Mouse (Mus musculus) hindbrain, embryonic 16.5 days (tissue): ENCODE data around the gene Sec23b. TPM values are rescaled to one million over a fixed set of nuclear protein-coding genes. Genes with fewer than 3 reads are reported as not detected.

Experiments used
- ATAC-seq: fragments of 200-750 bp; cut with Nextera tagmentation; 2 replicates; pipeline ENCODE4 v1.8.0; 2017; ENCODE audit warnings: moderate TSS enrichment, moderate library complexity
- H3K27ac ChIP-seq: fragments of 300-500 bp; sonication (generic); 2 replicates; pipeline ENCODE4 v1.5.1; 2014; ENCODE audit warnings: low read depth, mild to moderate bottlenecking, control low read depth, low read length, moderate library complexity
- H3K27me3 ChIP-seq: fragments of 300-500 bp; sonication (generic); replicated peaks from 2 replicates; pipeline ENCODE4 v1.6.1; 2014; ENCODE audit warnings: low read length; ENCODE audit not compliant: control insufficient read depth, insufficient read depth
- H3K36me3 ChIP-seq: fragments of 300-500 bp; sonication (generic); 2 replicates; pipeline ENCODE4 v1.6.1; 2014; ENCODE audit warnings: mild to moderate bottlenecking, low read length, moderate library complexity, mixed read lengths; ENCODE audit not compliant: control insufficient read depth, insufficient read depth
- H3K4me1 ChIP-seq: fragments of 300-500 bp; sonication (generic); 2 replicates; pipeline ENCODE4 v1.6.1; 2014; ENCODE audit warnings: low read depth, low read length; ENCODE audit not compliant: control insufficient read depth, insufficient read depth
- H3K4me2 ChIP-seq: fragments of 300-500 bp; sonication (generic); 2 replicates; pipeline ENCODE4 v1.6.1; 2014; ENCODE audit warnings: mild to moderate bottlenecking, low read length, control low read depth, moderate library complexity
- H3K4me3 ChIP-seq: fragments of 300-500 bp; sonication (generic); 2 replicates; pipeline ENCODE4 v1.5.1; 2014; ENCODE audit warnings: mild to moderate bottlenecking, low read length, control low read depth, moderate library complexity
- H3K9ac ChIP-seq: fragments of 300-500 bp; sonication (generic); 2 replicates; pipeline ENCODE4 v1.6.1; 2014; ENCODE audit warnings: low read depth, mild to moderate bottlenecking, control low read depth, low read length, moderate library complexity
- H3K9me3 ChIP-seq: fragments of 300-500 bp; sonication (generic); 2 replicates; pipeline ENCODE4 v1.6.1; 2014; ENCODE audit warnings: mild to moderate bottlenecking, low read length, moderate library complexity; ENCODE audit not compliant: control insufficient read depth
- WGBS: fragments of 180-500 bp; shearing (Covaris S2); extraction: QIAGEN DNeasy Blood & Tissue Kit; methylation state at CpG from one replicate; pipeline ENCODE4 v1.1.7; 2014; 5-methylcytosine and 5-hydroxymethylcytosine counted together
- polyA plus RNA-seq: library from polyadenylated mRNA; unstranded; fragments of >200 nt; fragmentation: Nextera tagmentation; extraction: Ambion mirVana; gene quantifications from 2 replicates; pipeline ENCODE4 v1.2.1, GENCODE M21; 2015

The Sec23b gene
- 67.1 and 70.9 TPM in 2 replicates for polyA plus RNA-seq

- peak; percentile 99 for ATAC-seq
- H3K27ac ChIP-seq, result peak within 1 kb of the TSS; percentile 71
- under 1% methylated on average over 44 of the region's 44 CpGs for WGBS
- peak within 1 kb of the TSS; percentile 70 for H3K4me2 ChIP-seq
- peak within 1 kb of the TSS; percentile 81 for H3K9ac ChIP-seq
- peaks cover 12% of the 10 kb centered on the region for H3K4me1 ChIP-seq
- H3K9me3 ChIP-seq, result no peaks in the 10 kb centered on the region
- H3K27me3 ChIP-seq, result no peaks in the 10 kb centered on the region
- peak within 1 kb of the TSS; percentile 93 for H3K4me3 ChIP-seq
- no peaks in the 10 kb centered on the region; the same call in 1 of the 2 replicates for H3K36me3 ChIP-seq
These were observed at the start of gene Sec23b for GRCm38 (mm10) chr2:144555820-144556552. TSS of gene Sec23b (plus strand) at chr2:144556229.

DNA sequence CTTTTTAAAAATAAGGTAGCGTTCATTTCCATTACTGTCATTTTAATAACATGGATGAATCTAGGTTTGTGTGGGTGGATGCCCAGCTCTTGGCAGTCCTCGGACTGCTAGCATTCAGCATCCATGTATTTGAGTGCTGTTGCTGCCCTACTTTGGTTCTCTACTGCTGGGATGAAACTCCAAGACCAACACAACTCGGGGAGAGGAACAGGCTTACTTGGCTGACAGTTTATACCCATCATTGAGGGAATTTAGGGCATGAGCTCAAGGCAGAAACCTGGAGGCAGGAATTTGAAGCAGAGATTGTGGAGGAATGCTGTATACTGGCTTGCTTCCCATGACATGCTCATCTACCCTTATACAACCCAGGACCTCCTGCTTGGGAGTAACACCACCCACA lies 41.4 kb upstream of the Sec23b start:
- 86% methylated on average over 3 of the region's 3 CpGs for WGBS
- no peak overlapping the region for H3K27ac ChIP-seq
- peaks cover 13% of the 10 kb centered on the region for H3K36me3 ChIP-seq
- H3K27me3 ChIP-seq, result no peaks in the 10 kb centered on the region
- no peak overlapping the region for H3K4me2 ChIP-seq
- no peak overlapping the region for H3K4me3 ChIP-seq
- no peak overlapping the region for H3K9ac ChIP-seq
- no peaks in the 10 kb centered on the region for H3K9me3 ChIP-seq
- no peak for ATAC-seq
- no peaks in the 10 kb centered on the region for H3K4me1 ChIP-seq

GRCm38 (mm10) chr2:144519772-144520171 lies 36.3 kb upstream of the Sec23b start:
- ATAC-seq, result no peak
- 78% methylated on average over 3 of the region's 3 CpGs for WGBS
- H3K36me3 ChIP-seq, result peaks cover 14% of the 10 kb centered on the region; the same call in 1 of the 2 replicates

DNA sequence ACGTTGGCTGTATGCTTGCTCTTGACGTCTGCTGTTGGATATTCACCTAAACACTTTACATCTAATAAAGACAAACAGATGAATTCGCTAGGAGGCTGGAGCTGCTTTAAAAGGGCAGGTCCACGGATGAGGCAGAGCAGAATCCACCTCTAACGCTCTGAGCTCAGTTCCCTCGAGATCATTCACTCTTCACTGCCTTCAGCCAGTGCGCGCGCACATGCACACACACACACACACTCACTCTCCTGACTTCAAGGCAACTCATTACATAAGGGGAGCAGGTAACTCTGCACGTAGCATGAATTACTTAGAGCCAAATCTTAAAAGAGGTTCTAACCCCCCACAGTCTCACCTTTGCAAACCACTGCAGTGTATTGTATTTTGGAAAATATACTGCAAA lies 30.2 kb upstream of the Sec23b start:
- peak overlapping the region; percentile 98 for H3K4me3 ChIP-seq
- H3K4me2 ChIP-seq, result peak overlapping the region; percentile 86
- peak overlapping the region; percentile 53 for H3K9ac ChIP-seq
- ATAC-seq, result no peak
- H3K36me3 ChIP-seq, result peaks cover 6% of the 10 kb centered on the region; the same call in 1 of the 2 replicates
- H3K27me3 ChIP-seq, result no peaks in the 10 kb centered on the region
- H3K9me3 ChIP-seq, result no peaks in the 10 kb centered on the region
- WGBS, result 47% methylated on average over 10 of the region's 10 CpGs
- H3K27ac ChIP-seq, result no peak overlapping the region
- H3K4me1 ChIP-seq, result peaks cover 23% of the 10 kb centered on the region

More at GRCm38 (mm10) chr2:144519772-144520171, 36.3 kb upstream of the Sec23b start:
- Histone ChIP-seq H3K4me3 (no peak overlapping the region), H3K4me2 (no peak overlapping the region), H3K27ac (no peak overlapping the region), H3K9ac (no peak overlapping the region), H3K27me3 (no peaks in the 10 kb centered on the region), H3K9me3 (no peaks in the 10 kb centered on the region), H3K4me1 (no peaks in the 10 kb centered on the region)

- Histone ChIP-seq H3K4me2 (peak within 1 kb of the TSS; percentile 86), H3K27ac (peak within 1 kb of the TSS; percentile 98), H3K4me3 (peak within 1 kb of the TSS; percentile 98), H3K36me3 (peaks cover 6% of the 10 kb centered on the region), H3K9ac (peak within 1 kb of the TSS; percentile 87), H3K9me3 (no peaks in the 10 kb centered on the region), H3K4me1 (peaks cover 23% of the 10 kb centered on the region), H3K27me3 (no peaks in the 10 kb centered on the region)
- 1% methylated on average over 56 of the region's 56 CpGs for WGBS
- ATAC-seq, result peak; percentile 98
These were observed 28.8 kb upstream of the Sec23b start, which contains the start of the genes Dzank1 and Polr3f for GRCm38 (mm10) chr2:144526981-144527820. TSS of gene Dzank1 (minus strand) at chr2:144527414. TSS of gene Polr3f (plus strand) at chr2:144527718.

GRCm38 (mm10) chr2:144527821-144528174 lies 28.2 kb upstream of the Sec23b start:
- Histone ChIP-seq H3K36me3 (peaks cover 9% of the 10 kb centered on the region), H3K27ac (peak overlapping the region; percentile 98), H3K4me1 (peaks cover 23% of the 10 kb centered on the region), H3K4me2 (peak overlapping the region; percentile 86), H3K4me3 (peak overlapping the region; percentile 98), H3K27me3 (no peaks in the 10 kb centered on the region), H3K9ac (peak overlapping the region; percentile 87), H3K9me3 (no peaks in the 10 kb centered on the region)
- under 1% methylated on average over 25 of the region's 25 CpGs for WGBS
- ATAC-seq, result peak; percentile 63

DNA sequence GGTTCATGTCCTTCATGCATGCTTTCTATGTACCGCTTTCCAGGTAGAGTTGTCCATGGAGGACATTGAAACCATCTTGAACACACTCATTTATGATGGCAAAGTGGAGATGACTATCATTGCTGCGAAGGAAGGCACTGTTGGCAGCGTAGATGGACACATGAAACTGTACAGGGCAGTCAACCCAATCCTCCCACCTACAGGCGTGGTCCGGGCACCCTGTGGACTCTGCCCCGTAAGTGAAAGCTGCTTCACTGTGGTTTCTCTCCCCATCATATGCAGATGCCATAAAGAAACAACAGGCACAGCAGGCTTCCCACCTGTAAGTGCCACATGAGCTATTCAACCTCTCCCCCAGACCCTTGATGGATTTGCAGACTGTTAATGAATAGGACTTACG lies 18.9 kb upstream of the Sec23b start:
- Histone ChIP-seq H3K27me3 (no peaks in the 10 kb centered on the region), H3K9ac (no peak overlapping the region), H3K4me1 (no peaks in the 10 kb centered on the region), H3K9me3 (no peaks in the 10 kb centered on the region; the same call in 1 of the 2 replicates), H3K36me3 (peaks cover 62% of the 10 kb centered on the region), H3K27ac (no peak overlapping the region), H3K4me3 (no peak overlapping the region), H3K4me2 (no peak overlapping the region)
- ATAC-seq, result no peak
- 94% methylated on average over 7 of the region's 7 CpGs for WGBS

GRCm38 (mm10) chr2:144541246-144541645 lies 14.8 kb upstream of the Sec23b start:
- no peaks in the 10 kb centered on the region for H3K4me1 ChIP-seq
- no peaks in the 10 kb centered on the region for H3K27me3 ChIP-seq
- WGBS, result 91% methylated on average over 4 of the region's 4 CpGs
- no peak overlapping the region for H3K27ac ChIP-seq
- H3K9me3 ChIP-seq, result no peaks in the 10 kb centered on the region
- no peak overlapping the region for H3K4me2 ChIP-seq
- H3K9ac ChIP-seq, result no peak overlapping the region
- no peak for ATAC-seq
- peaks cover 47% of the 10 kb centered on the region for H3K36me3 ChIP-seq
- no peak overlapping the region for H3K4me3 ChIP-seq

DNA sequence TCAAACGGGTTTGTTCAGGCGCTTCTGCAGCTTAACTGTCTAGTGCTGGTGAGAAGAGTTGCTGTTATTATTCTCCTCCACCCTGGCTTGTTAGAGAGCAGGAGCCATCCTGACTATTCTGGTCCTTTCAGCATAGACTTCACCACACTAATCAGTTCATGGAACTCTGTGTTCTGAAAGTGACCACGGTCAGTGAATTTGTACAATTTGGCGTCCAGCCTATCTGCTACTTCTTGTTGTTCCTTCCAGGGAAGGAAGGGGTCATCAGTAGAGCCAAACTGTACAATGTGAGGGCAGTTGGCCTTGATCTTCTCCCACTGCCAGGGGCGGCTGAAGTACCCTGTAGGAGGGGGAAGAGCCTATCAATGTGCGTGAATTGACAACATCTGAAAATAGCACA lies 12.4 kb upstream of the Sec23b start:
- no peak overlapping the region for H3K4me2 ChIP-seq
- H3K9ac ChIP-seq, result no peak overlapping the region
- peaks cover 34% of the 10 kb centered on the region for H3K36me3 ChIP-seq
- H3K4me3 ChIP-seq, result no peak overlapping the region
- WGBS, result 90% methylated on average over 6 of the region's 6 CpGs
- no peaks in the 10 kb centered on the region for H3K4me1 ChIP-seq
- no peak for ATAC-seq
- H3K27ac ChIP-seq, result no peak overlapping the region
- H3K27me3 ChIP-seq, result no peaks in the 10 kb centered on the region
- H3K9me3 ChIP-seq, result no peaks in the 10 kb centered on the region
